Mouse (Mus musculus): ENCODE data around the gene Acsm1.
"Not testable (repeated sequence)": the region's sequence is repeated elsewhere in the genome, so short reads cannot be mapped to it uniquely, and the experiment has no call there.

Gene Acsm1

GRCm38 (mm10) chr7:119606664-119607076 lies at the start of gene Acsm1:
TSS of gene Acsm1 (plus strand) at chr7:119607026.
- DNase-seq (ENCODE audit: low spot score) = no peak

DNA sequence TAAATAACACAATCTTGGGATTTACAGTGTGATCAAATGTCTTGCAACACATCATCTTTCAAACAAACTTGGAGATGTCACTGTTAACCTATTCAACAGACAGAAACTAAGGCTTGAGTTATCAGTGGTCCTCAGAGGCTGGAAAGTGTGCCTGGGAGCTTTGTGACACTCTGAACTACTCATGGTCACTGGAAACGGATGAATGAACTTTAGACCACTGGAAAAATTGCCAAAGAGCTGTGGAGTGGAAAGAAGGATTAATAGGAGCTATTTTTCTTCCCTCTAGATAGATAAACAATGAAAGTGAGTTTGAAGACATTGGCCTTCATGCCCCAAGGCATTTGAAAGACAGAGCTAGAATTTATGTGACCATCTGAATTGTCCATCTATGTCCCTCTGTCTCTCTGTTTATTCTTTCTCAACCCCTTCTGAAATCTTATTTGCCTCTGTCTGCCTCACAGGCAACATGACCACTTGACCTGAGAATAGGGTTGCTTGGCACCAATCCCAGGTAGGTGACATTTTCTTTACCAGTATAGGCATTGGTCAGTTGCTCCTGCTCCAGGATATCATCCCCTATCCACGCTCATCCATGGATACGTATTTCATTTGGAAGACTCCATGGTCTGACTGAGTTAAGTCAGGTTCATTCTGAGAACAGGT lies 46.9 kb upstream of the Acsm1 start:
- no peak for DNase-seq (ENCODE audit: low spot score)

DNA sequence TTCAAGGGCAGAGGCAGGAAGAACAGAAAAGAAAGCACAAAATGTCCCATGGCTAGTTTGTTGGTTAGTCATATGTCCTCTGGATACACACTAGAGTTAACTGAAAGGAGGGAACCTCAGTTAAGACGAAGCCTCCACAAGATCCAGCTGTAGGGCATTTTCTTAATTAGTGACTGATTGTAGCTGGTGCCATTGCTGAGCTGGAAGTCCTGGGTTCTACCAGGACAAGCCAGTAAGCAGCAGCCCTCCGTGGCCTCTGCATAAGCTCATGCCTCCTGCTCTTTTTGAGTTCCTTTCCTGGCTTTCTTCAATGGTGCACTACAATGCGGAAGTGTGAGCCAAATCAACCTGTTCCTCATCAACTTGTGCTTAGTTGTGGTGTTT lies 46.4 kb upstream of the Acsm1 start:
- DNase-seq (ENCODE audit: low spot score) = no peak

DNA sequence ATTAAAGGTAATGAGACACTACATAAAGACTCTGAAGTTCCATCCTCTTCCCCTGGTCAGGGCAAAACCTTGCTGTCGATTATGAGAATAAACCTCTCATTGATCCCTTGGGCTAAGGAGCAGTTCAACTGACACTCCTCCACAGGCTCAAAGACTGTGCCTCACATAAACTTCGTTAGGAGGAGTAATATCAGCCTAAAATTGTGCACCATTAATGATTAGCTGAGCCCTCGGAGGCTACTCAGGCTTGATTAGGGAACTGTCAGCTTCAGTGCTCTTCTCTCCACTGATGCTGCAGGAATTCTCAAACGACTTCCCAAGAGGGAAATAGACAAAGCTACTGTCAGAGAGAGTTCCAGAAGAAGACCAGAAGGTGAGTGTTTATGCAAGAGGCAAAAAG lies 45.4 kb upstream of the Acsm1 start:
- no peak for DNase-seq (ENCODE audit: low spot score)

- not testable (repeated sequence) for DNase-seq (ENCODE audit: low spot score)
Measured at GRCm38 (mm10) chr7:119562476-119562875, 44.4 kb upstream of the Acsm1 start.

DNA sequence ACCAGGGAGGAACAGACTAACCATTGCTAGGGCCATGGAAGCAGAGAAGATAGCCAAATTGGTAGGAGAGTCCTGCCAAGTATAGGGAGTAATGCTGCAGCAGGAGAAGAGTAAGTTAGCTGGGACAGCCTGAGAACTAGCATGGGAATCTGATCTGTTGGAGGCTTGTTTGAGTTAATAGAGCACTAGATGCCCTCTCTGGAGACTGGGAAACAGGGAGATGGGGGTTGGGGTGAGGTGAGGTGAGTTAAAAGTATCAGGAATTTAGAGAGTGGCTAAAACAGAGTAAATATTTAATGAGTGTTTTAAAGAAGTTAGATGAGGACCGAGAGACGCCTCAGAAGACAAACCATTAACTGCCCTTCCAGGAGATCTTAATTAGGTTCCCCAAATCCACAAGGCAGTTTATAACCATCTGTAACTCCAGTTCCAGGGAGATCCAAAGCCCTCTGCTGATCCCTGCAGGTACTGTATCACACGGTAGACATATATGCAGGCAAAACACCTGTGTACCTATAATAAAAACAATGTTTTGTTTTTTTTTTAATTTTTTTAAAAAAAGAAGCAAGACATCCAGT lies 12.2 kb upstream of the Acsm1 start:
- DNase-seq (ENCODE audit: low spot score) = no peak

GRCm38 (mm10) chr7:119595306-119595705 lies 11.5 kb upstream of the Acsm1 start:
- no peak for DNase-seq (ENCODE audit: low spot score)

DNA sequence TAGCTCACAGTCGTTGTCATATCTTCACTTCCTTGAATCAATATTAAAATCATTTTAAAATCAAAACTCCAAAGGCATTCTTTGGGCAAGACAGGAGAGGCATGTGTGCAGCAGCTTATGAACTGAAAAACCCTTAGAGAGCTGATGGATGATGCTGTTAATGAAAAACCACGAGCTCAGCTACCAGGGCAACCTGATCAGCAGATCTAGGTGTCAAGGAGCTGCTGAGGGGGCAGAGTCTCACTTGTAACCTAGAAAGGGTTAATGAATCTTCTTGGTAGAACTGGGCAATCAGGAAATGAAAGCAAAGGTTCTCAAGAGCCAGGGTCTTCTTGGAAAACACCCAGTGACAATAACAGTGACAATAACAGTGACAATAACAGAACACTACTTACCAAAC lies 10.3 kb upstream of the Acsm1 start:
- DNase-seq (ENCODE audit: low spot score) = no peak

GRCm38 (mm10) chr7:119601195-119601953 lies 5.5 kb upstream of the Acsm1 start:
- no peak for DNase-seq (ENCODE audit: low spot score)

DNA sequence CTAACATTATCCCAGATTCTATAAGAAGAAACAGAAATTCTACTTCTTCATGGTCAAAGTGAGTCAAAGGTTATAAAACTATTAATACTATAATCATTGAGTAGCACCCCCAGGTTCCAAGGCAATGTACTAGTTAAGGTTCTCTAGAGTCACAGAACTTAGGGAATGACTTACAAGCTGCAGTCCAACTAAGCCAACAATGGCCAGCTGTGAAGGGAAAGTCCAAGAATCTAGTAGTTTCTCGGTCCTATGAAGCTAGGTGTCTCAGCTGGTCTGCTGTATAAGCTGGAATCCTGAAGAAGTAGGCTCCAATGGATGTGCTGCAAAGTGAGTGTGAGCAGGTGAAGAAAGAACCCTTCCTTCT lies 4.9 kb upstream of the Acsm1 start:
- no peak for DNase-seq (ENCODE audit: low spot score)

DNA sequence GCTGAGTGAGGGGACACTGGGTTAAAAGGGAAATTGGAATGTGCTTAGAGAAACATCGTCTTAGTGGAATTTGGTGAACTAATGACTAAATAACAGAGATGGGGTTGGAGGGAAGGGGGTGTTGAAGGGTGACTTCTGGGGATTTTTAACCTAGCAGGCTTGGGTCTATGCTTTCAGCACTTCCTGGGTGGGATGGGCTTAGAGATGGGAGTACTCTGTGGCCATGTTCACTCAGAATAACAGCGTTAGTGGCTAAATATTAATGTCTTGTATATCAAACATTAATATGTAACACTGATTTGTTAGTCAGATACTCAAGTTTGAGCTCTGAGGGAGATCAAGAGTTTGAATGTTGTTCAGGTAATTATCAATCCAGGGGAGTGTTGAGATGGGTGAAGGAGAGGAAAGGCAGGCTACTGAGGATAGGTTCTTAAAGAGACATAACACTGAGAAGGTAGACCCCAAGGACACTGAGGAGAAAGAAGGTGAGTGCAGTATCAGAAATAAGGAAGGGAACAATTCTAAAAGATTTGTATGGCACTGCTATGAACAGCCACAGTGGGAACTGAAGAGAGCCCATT lies 1.8 kb upstream of the Acsm1 start:
- no peak for DNase-seq (ENCODE audit: low spot score)

GRCm38 (mm10) chr7:119605926-119606663 lies 731 bp upstream of the Acsm1 start:
- DNase-seq (ENCODE audit: low spot score) = no peak

DNA sequence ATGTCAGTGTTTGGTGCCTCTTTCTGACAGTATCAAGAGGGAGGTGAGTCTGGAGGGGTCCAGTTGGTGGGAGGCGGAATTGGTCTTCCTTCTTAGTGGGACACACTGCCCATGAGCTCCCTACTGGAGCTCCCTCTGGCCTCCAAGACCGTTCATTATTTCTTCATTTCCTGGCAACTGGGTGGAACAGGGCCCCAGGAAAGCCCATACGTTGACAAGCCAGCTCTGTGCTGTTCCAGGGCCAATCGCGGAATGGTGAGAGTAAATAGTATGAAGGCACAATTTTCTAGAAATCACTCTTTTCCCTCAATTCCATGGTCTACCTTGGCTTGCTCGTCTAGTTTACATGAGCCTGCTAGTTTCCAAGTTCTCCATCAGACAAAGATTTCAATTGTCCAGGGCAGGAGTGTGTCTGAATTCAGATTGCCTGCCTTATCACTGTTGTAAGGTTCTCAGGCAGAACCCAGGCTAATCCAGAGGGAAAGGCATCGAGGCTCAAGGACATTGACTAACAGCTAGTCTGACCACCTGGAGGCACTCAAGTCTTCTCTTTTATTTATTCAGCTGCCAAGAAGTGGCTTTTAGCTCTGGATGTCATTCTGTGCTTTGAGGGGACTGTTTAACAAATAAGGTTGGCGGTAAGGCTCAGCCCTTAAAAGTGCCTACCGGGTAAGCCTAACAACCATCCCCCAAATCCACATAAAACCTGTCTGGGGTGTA lies 1.1 kb downstream of the Acsm1 start:
- no peak for DNase-seq (ENCODE audit: low spot score)

DNA sequence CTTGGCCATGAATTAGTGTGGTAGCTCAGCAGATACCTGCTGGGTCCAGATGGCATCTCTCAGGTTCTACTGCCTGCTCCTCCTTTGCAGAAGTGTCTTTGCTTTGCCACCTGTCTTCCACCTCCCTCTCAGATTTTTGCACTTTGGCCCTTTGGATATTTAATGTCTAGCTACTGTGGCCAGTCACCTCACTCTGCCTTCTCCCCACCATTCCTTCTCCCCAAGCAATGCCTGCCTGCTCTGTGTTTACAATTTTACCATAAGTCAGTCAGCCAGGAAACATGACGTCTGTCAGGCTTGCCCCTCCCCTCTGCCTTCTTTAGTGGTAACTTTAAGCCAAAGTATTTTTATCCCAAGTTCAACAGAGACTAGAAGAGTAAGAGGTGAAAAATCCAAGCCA lies 9.7 kb downstream of the Acsm1 start:
- DNase-seq (ENCODE audit: low spot score) = no peak

GRCm38 (mm10) chr7:119617593-119617992 lies 10.8 kb downstream of the Acsm1 start:
- DNase-seq (ENCODE audit: low spot score) = no peak

DNA sequence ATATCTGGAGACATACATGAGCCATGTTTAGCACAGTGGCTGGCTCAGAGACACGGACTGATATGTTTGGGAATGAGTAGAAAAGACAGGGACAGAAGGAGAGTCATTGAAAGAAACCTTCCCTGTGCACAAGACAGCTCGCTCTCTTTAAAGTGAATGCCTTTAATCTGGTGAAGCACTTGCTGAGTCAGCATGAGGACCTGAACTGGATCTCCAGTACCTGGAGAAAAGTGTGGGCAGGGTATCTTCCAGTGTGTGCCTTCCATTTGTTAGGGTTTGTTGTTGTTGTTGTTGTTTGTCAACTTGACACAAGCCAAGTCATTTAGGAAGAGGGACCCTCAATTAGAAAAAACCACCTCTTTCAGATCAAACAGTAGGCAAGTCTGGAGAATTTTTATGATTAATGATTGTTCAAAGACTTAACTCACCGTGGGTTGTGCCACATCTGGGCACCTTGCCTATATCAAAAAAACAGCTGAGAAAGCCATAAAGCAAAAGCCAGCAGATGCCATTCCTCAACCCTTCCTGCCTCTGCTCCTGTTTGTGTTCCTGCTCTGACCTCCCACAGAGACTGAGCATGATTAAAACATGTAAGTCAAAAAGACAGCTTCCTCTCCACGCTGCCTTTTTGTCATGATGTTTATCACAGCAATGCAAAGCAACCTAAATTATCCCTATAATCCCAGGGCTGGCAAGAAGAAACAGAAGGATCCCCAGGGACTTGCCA lies 11.5 kb downstream of the Acsm1 start:
- DNase-seq (ENCODE audit: low spot score) = no peak

DNA sequence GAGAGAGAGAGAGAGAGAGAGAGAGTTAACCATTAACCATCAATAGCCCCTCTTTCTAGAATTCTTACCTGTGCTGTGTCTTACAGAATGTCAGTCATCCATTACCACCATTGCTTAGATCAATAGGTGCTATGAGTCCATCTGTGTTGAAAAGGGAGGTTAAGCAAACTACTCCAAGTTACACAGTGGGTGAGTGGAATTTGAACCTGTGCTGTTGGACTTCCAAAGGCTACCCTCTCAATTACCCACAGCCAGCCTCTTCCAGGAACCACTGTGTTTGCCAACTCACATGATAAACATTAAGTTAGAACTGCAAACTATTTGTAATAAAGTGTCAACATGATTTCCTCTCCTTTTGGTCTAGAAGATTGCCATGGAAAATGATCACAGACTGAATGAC lies 13.3 kb downstream of the Acsm1 start:
- no peak for DNase-seq (ENCODE audit: low spot score)

DNA sequence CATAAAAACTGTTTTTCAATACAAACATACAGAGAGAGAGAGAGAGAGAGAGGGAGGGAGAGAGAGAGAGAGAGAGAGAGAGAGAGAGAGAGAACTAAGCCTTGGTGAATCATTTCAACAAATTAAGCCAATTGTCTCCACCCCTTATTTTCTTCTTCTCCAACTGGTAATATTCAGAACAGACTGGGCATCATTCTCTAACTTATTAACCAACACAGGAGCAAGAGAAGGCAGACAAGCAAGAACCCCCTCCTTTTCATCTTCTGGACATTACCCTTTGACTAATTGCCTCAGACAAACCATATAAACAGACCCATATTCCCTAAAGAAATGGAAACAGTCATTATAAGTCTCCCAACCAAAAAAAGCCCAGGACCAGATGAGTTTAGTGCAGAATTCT lies 31.9 kb downstream of the Acsm1 start:
- DNase-seq (ENCODE audit: low spot score) = no peak

DNA sequence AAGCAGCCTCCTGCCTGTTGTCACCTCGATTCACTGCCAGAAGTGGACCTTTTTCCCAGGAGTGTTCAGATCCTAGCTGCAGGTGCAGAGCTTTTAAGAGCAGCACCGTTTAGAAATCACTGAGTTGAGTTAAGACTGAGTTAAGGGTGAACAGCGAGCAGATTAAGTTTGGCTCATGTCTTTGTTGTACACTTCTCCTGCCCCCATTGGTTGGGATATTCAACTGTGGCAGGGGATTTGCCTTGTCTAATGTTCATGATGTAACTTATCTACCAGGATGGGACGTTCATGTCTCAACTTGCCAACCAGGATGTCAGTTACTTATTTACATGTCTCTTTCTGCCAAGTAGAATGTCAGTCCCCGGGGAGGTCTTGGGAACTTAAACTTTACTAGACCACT lies 35.5 kb downstream of the Acsm1 start:
- no peak for DNase-seq (ENCODE audit: low spot score)

DNA sequence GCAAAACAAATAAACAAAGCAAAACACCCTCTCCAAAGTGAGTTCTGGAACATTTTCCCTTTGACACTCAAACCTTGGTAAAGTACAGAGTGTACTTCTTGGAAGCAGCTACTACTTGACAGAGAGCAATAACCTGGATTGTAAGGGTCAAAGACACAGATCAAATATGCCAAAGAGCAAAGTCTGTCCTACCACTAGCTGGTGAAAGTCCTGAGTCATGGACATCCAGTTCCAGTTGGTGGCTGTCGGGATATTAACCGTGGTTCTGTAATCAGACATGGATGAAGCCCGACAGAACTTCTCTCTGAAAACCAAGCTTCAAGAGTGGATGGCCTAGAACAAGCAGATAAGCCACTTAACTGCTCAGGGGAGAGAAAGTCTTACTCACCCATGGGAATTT lies 61.1 kb downstream of the Acsm1 start:
- no peak for DNase-seq (ENCODE audit: low spot score)

- DNase-seq (ENCODE audit: low spot score) = no peak
Measured at GRCm38 (mm10) chr7:119670395-119670794, 63.6 kb downstream of the Acsm1 start.

All from urinary bladder, postnatal 10 days (tissue).